Mouse (Mus musculus) kidney, adult 2 months (tissue): ENCODE measurements around the gene C1qtnf5.

Source experiments
- CTCF ChIP-seq: fragments of 200-500 bp; conservative IDR thresholded peaks from 2 replicates; pipeline ENCODE4 v1.5.1; 2011; ENCODE audit warnings: low read depth, mild to moderate bottlenecking, control low read depth, low read length, moderate library complexity, mixed read lengths; ENCODE audit not compliant: insufficient read depth, insufficient read length
- POLR2A ChIP-seq: fragments of 200-500 bp; IDR thresholded peaks from one replicate; pipeline ENCODE4 v1.6.1; 2011; ENCODE audit warnings: low read depth, low read length, control low read depth

DNA sequence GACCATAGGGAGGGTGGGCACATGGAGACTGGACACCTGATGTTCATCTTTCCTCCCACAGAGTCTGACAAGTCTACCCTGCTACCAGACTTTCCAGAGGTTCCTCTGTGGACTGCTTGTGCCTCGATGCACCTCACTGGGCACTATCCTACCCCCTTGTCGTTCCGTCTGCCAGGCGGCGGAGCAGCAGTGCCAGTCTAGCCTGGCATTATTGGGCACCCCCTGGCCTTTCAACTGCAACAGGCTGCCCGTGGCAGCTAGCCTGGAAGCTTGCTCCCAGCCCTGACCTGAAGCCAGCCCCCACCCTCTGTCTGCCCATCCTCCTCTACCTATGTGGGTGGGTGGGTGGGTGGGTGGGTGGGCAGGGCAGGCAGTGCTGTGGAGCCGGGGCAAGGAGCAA, 863 bp upstream of the C1qtnf5 start:
- TF ChIP-seq CTCF (no peak), POLR2A (no peak)
